Mouse (Mus musculus) embryonic facial prominence, embryonic 15.5 days (tissue): Measurements from ENCODE around the gene Cpa3. TPM values are rescaled to one million over a fixed set of nuclear protein-coding genes. Genes with fewer than 3 reads are reported as not detected.

ENCODE experiments used
- ATAC-seq: fragments of 200-750 bp; cut with Nextera tagmentation; 2 replicates; pipeline ENCODE4 v1.8.0; 2017; ENCODE audit warnings: low read depth, moderate TSS enrichment; ENCODE audit not compliant: insufficient number of reproducible peaks, low FRiP score, low TSS enrichment
- H3K27ac ChIP-seq: fragments of 300-500 bp; sonication (generic); replicated peaks from 2 replicates; pipeline ENCODE4 v1.5.1; 2015; ENCODE audit warnings: mild to moderate bottlenecking, inconsistent platforms
- H3K27me3 ChIP-seq: fragments of 300-500 bp; sonication (generic); 2 replicates; pipeline ENCODE4 v1.6.1; 2015; ENCODE audit warnings: inconsistent platforms
- H3K36me3 ChIP-seq: fragments of 300-500 bp; sonication (generic); 2 replicates; pipeline ENCODE4 v1.6.1; 2015; ENCODE audit warnings: mild to moderate bottlenecking, inconsistent platforms
- H3K4me1 ChIP-seq: fragments of 300-500 bp; sonication (generic); 2 replicates; pipeline ENCODE4 v1.6.1; 2015; ENCODE audit warnings: inconsistent platforms
- H3K4me2 ChIP-seq: fragments of 300-500 bp; sonication (generic); replicated peaks from 2 replicates; pipeline ENCODE4 v1.6.1; 2015; ENCODE audit warnings: mild to moderate bottlenecking, inconsistent platforms
- H3K4me3 ChIP-seq: fragments of 300-500 bp; sonication (generic); replicated peaks from 2 replicates; pipeline ENCODE4 v1.5.1; 2015; ENCODE audit warnings: mild to moderate bottlenecking, inconsistent platforms
- H3K9ac ChIP-seq: fragments of 300-500 bp; sonication (generic); 2 replicates; pipeline ENCODE4 v1.6.1; 2015; ENCODE audit warnings: inconsistent platforms
- H3K9me3 ChIP-seq: fragments of 300-500 bp; sonication (generic); replicated peaks from 2 replicates; pipeline ENCODE4 v1.6.1; 2016; ENCODE audit warnings: inconsistent platforms
- WGBS: fragments of 180-500 bp; shearing (Covaris S2); methylation state at CpG from one replicate; pipeline ENCODE4 v1.1.7; 2015; 5-methylcytosine and 5-hydroxymethylcytosine counted together
- microRNA-seq: library from miRNA; unstranded; fragments of <30 nt; microRNA quantifications from one replicate; pipeline ENCODE4, GENCODE M21; 2016; ENCODE audit warnings: borderline number of aligned reads
- polyA plus RNA-seq: library from polyadenylated mRNA; unstranded; fragments of >200 nt; fragmentation: Nextera tagmentation; extraction: Ambion mirVana; gene quantifications from 2 replicates; pipeline ENCODE4 v1.2.1, GENCODE M21; 2015

The Cpa3 gene
- polyA plus RNA-seq, 1 experiment from 2014 or later = 212 TPM

GRCm38 (mm10) chr3:20222926-20223698 is 18.9 kb downstream of the Cpa3 start:
- Histone ChIP-seq H3K36me3 (no peaks in the 10 kb centered on the region), H3K4me1 (no peaks in the 10 kb centered on the region), H3K27ac (no peak overlapping the region), H3K27me3 (no peaks in the 10 kb centered on the region), H3K4me2 (no peak overlapping the region), H3K9ac (no peak overlapping the region), H3K4me3 (no peak overlapping the region), H3K9me3 (no peaks in the 10 kb centered on the region)
- 89% methylated on average over 9 of the region's 9 CpGs for WGBS
- ATAC-seq = no peak

- Histone ChIP-seq H3K27ac (no peak overlapping the region), H3K4me2 (no peak overlapping the region), H3K9me3 (no peaks in the 10 kb centered on the region), H3K4me1 (no peaks in the 10 kb centered on the region), H3K4me3 (no peak overlapping the region), H3K9ac (no peak overlapping the region), H3K27me3 (no peaks in the 10 kb centered on the region), H3K36me3 (no peaks in the 10 kb centered on the region)
- 61% methylated on average over 3 of the region's 3 CpGs for WGBS
- ATAC-seq = no peak
These were observed 19.8 kb downstream of the Cpa3 start for GRCm38 (mm10) chr3:20222136-20222535.

GRCm38 (mm10) chr3:20198869-20199268 is 43.1 kb downstream of the Cpa3 start:
- no peaks in the 10 kb centered on the region for H3K27me3 ChIP-seq
- 23% methylated on average over 6 of the region's 6 CpGs for WGBS
- no peaks in the 10 kb centered on the region for H3K4me1 ChIP-seq
- no peaks in the 10 kb centered on the region for H3K9me3 ChIP-seq
- no peaks in the 10 kb centered on the region for H3K36me3 ChIP-seq
- no peak overlapping the region for H3K4me2 ChIP-seq
- no peak overlapping the region for H3K27ac ChIP-seq
- H3K4me3 ChIP-seq = no peak overlapping the region
- no peak overlapping the region for H3K9ac ChIP-seq
- no peak; the same call in 1 of the 2 replicates for ATAC-seq

DNA sequence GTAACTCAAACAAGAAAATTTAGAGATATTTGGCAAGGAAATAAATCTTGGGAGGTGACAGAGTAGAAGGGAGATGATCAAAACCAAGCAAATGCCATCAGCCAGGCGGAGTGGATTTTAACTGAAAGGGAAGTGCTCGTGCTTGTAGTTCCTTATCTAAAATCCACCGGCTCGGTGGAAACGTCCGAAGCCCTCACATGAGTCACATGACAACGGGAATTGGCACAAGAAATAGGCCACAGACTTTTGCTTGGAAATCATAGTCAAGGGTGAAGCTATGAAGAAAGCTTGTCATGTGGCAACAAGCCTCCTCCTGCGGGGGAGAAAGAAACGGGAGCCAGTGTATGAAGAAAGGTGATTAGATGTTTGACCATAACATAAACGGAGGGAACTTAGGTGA is 44.1 kb downstream of the Cpa3 start:
- H3K4me3 ChIP-seq = no peak overlapping the region
- no peak overlapping the region for H3K9ac ChIP-seq
- no peaks in the 10 kb centered on the region for H3K9me3 ChIP-seq
- H3K36me3 ChIP-seq = no peaks in the 10 kb centered on the region
- H3K27ac ChIP-seq = no peak overlapping the region
- no peaks in the 10 kb centered on the region for H3K27me3 ChIP-seq
- no peaks in the 10 kb centered on the region for H3K4me1 ChIP-seq
- 69% methylated on average over 10 of the region's 10 CpGs for WGBS
- no peak overlapping the region for H3K4me2 ChIP-seq
- no peak for ATAC-seq

DNA sequence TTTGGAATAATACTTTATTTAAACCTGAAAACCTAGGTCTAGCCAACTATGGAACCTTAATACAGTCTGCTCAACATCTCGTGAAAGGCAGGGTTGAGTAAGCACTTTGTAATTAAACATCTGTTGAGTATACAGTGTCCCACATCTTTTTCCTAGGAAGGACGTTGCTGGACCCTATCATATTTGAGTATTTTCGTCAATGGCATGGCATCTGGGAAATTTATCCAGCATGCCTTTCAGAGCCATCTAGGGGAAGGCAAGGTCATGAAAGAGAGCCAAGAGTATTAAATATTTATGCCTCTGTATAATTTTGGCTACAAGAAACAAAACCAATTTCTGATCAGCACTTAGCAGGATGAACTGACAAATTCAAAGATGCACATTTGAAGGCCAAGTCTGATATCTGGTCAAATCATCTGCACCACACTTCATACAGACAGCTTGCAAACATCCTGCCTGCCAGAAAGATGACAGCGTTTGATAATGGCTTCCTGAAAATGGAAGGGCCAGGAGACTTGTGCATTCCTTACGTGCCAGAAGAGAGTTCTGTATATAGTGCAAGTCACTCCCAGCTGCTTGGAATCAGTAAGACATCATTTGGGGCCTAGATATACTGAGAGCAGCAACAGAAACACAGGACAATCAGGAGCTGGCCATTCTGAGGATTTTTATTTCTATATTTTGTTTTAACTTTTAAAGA is 52.9 kb downstream of the Cpa3 start:
- Histone ChIP-seq H3K4me3 (no peak overlapping the region), H3K4me1 (no peaks in the 10 kb centered on the region), H3K27ac (no peak overlapping the region), H3K36me3 (no peaks in the 10 kb centered on the region), H3K4me2 (no peak overlapping the region), H3K27me3 (no peaks in the 10 kb centered on the region), H3K9ac (no peak overlapping the region), H3K9me3 (no peaks in the 10 kb centered on the region)
- no peak for ATAC-seq
- 40% methylated on average over 5 of the region's 5 CpGs for WGBS

GRCm38 (mm10) chr3:20172394-20172793 is 69.6 kb downstream of the Cpa3 start:
- WGBS = 90% methylated on average over 6 of the region's 6 CpGs
- H3K4me1 ChIP-seq = no peaks in the 10 kb centered on the region
- no peak overlapping the region for H3K4me3 ChIP-seq
- H3K27ac ChIP-seq = no peak overlapping the region
- no peaks in the 10 kb centered on the region for H3K27me3 ChIP-seq
- H3K4me2 ChIP-seq = no peak overlapping the region
- no peaks in the 10 kb centered on the region for H3K36me3 ChIP-seq
- no peak overlapping the region for H3K9ac ChIP-seq
- no peak for ATAC-seq
- no peaks in the 10 kb centered on the region for H3K9me3 ChIP-seq

- Histone ChIP-seq H3K9ac (no peak overlapping the region), H3K4me1 (no peaks in the 10 kb centered on the region), H3K27ac (no peak overlapping the region), H3K36me3 (no peaks in the 10 kb centered on the region), H3K27me3 (no peaks in the 10 kb centered on the region), H3K4me3 (no peak overlapping the region), H3K9me3 (no peaks in the 10 kb centered on the region), H3K4me2 (no peak overlapping the region)
- WGBS = 79% methylated on average over 1 of the region's 1 CpGs
- ATAC-seq = no peak
These were observed 74.5 kb downstream of the Cpa3 start for GRCm38 (mm10) chr3:20167487-20167886.

Small RNA genes lying within 50 kb of the gene (microRNA-seq; reads per million reads assigned to microRNA genes)
- 5.0 reads per million, percentile 20 among the genes with 10 or more reads in this experiment for gene Mir7007

Other genes with a start within 250 kb of the Cpa3 start
- 8.2 and 8.9 TPM in 2 replicates for gene Hps3, start 206.9 kb downstream of the Cpa3 start, polyA plus RNA-seq
- 15.4 and 16.3 TPM in 2 replicates for gene Hltf, start 184.4 kb downstream of the Cpa3 start, polyA plus RNA-seq
- 39.1 and 41.8 TPM in 2 replicates for gene Gyg, start 86.9 kb downstream of the Cpa3 start, polyA plus RNA-seq
- 0.33 and 0.34 TPM in 2 replicates for gene Cpb1, start 33.6 kb upstream of the Cpa3 start, polyA plus RNA-seq
- gene Agtr1b, start 125.0 kb upstream of the Cpa3 start, polyA plus RNA-seq = 0.20 and 0.29 TPM in 2 replicates